Mouse (Mus musculus) right cerebral cortex, postnatal 36 days (tissue): ENCODE measurements at regions not wholly inside any gene's neighbourhood (a gene's known extent, or its start where the extent isn't known, plus 50 kb on each side); places are given as distances from the start of the nearest gene placed in this dataset.
"Not testable (repeated sequence)": the region's sequence is repeated elsewhere in the genome, so short reads cannot be mapped to it uniquely, and the experiment has no call there.

ENCODE experiments used
- DNase-seq, 2 experiments: peaks; one replicate each; pipeline ENCODE4 v3.0.0; 2022; ENCODE audit warnings: low spot score in 2 of 2, mixed read lengths in 1 of 2

GRCm38 (mm10) chr6:47745856-47746255, 67.4 kb downstream of the Pdia4 start:
- not testable (repeated sequence) for DNase-seq

GRCm38 (mm10) chr6:47743856-47744255, 69.4 kb downstream of the Pdia4 start:
- DNase-seq, result not testable (repeated sequence)

- DNase-seq, result not testable (repeated sequence)
Measured at GRCm38 (mm10) chr6:47740216-47740615, 73.0 kb downstream of the Pdia4 start.

- peak; percentile 48 to 59 for DNase-seq
Measured at GRCm38 (mm10) chr6:47739696-47740095, 73.5 kb downstream of the Pdia4 start.

GRCm38 (mm10) chr6:47737972-47738371, 75.3 kb downstream of the Pdia4 start:
- DNase-seq, result not testable (repeated sequence)
